Mouse (Mus musculus) forebrain, embryonic 14.5 days (tissue): ENCODE measurements around the gene Opalin. TPM values are rescaled to one million over a fixed set of nuclear protein-coding genes. Genes with fewer than 3 reads are reported as not detected.

Source experiments
- ATAC-seq: fragments of 200-750 bp; cut with Nextera tagmentation; 2 replicates; pipeline ENCODE4 v1.8.0; 2017; ENCODE audit warnings: mild to moderate bottlenecking, moderate library complexity
- DNase-seq: peaks from one replicate; pipeline ENCODE4 v3.0.0-alpha.2; 2015; ENCODE audit warnings: low spot score
- H3K27ac ChIP-seq: fragments of 300-500 bp; sonication (generic); 2 replicates; pipeline ENCODE4 v1.5.1; 2014; ENCODE audit warnings: low read depth, mild to moderate bottlenecking, control low read depth, low read length, moderate library complexity
- H3K27me3 ChIP-seq: fragments of 300-500 bp; sonication (generic); replicated peaks from 2 replicates; pipeline ENCODE4 v1.6.1; 2014; ENCODE audit warnings: low read length, control low read depth, mixed read lengths; ENCODE audit not compliant: control insufficient read depth, insufficient read depth
- H3K36me3 ChIP-seq: fragments of 300-500 bp; sonication (generic); 2 replicates; pipeline ENCODE4 v1.6.1; 2014; ENCODE audit warnings: low read length, control low read depth; ENCODE audit not compliant: control insufficient read depth, insufficient read depth
- H3K4me1 ChIP-seq: fragments of 300-500 bp; sonication (generic); 2 replicates; pipeline ENCODE4 v1.6.1; 2014; ENCODE audit warnings: antibody characterized with exemption, low read length, control low read depth; ENCODE audit not compliant: control insufficient read depth, insufficient read depth
- H3K4me2 ChIP-seq: fragments of 300-500 bp; sonication (generic); 2 replicates; pipeline ENCODE4 v1.6.1; 2014; ENCODE audit warnings: mild to moderate bottlenecking, control low read depth, low read length
- H3K4me3 ChIP-seq: fragments of 300-500 bp; sonication (generic); 2 replicates; pipeline ENCODE4 v1.5.1; 2014; ENCODE audit warnings: low read depth, low read length, control low read depth
- H3K9ac ChIP-seq: fragments of 300-500 bp; sonication (generic); 2 replicates; pipeline ENCODE4 v1.6.1; 2014; ENCODE audit warnings: mild to moderate bottlenecking, low read length, control low read depth, moderate library complexity
- H3K9me3 ChIP-seq: fragments of 300-500 bp; sonication (generic); replicated peaks from 2 replicates; pipeline ENCODE4 v1.6.1; 2016; ENCODE audit warnings: low read length, control low read depth, mixed read lengths; ENCODE audit not compliant: control insufficient read depth
- WGBS: fragments of 180-500 bp; shearing (Covaris S2); extraction: QIAGEN DNeasy Blood & Tissue Kit; methylation state at CpG from one replicate; pipeline ENCODE4 v1.1.7; 2014; 5-methylcytosine and 5-hydroxymethylcytosine counted together
- polyA plus RNA-seq: library from polyadenylated mRNA; unstranded; fragments of >200 nt; fragmentation: Nextera tagmentation; extraction: Ambion mirVana; gene quantifications from 2 replicates; pipeline ENCODE4 v1.2.1, GENCODE M21; 2014

The Opalin gene
- polyA plus RNA-seq, 1 experiment from 2014 or later = not detected

GRCm38 (mm10) chr19:41109496-41109895 is 32.6 kb upstream of the Opalin start:
- H3K27me3 ChIP-seq = 0 out of 2 replicates have a peak, but pooled peaks cover 10% of the 10 kb centered on the region
- WGBS = 4% methylated on average over 8 of the region's 8 CpGs
- H3K4me3 ChIP-seq = no peak overlapping the region
- no peak overlapping the region for H3K9ac ChIP-seq
- no peaks in the 10 kb centered on the region for H3K9me3 ChIP-seq
- peaks cover 29% of the 10 kb centered on the region for H3K4me1 ChIP-seq
- ATAC-seq = peak; percentile 78
- H3K4me2 ChIP-seq = peak overlapping the region; percentile 15; the same call in 1 of the 2 replicates
- peak; percentile 92 for DNase-seq
- H3K36me3 ChIP-seq = no peaks in the 10 kb centered on the region
- peak overlapping the region; percentile 35; the same call in 1 of the 2 replicates for H3K27ac ChIP-seq

GRCm38 (mm10) chr19:41108666-41109065 is 31.8 kb upstream of the Opalin start:
- peak overlapping the region; percentile 15; the same call in 1 of the 2 replicates for H3K4me2 ChIP-seq
- H3K4me1 ChIP-seq = peaks cover 22% of the 10 kb centered on the region
- no peak overlapping the region for H3K4me3 ChIP-seq
- no peaks in the 10 kb centered on the region for H3K9me3 ChIP-seq
- 42% methylated on average over 7 of the region's 7 CpGs for WGBS
- no peak overlapping the region for H3K9ac ChIP-seq
- peak overlapping the region; percentile 35; the same call in 1 of the 2 replicates for H3K27ac ChIP-seq
- peak; percentile 47 for DNase-seq
- H3K36me3 ChIP-seq = no peaks in the 10 kb centered on the region
- 0 out of 2 replicates have a peak, but pooled peaks cover 10% of the 10 kb centered on the region for H3K27me3 ChIP-seq
- ATAC-seq = no peak

- no peak for ATAC-seq
- DNase-seq = no peak
- Histone ChIP-seq H3K36me3 (no peaks in the 10 kb centered on the region), H3K27me3 (0 out of 2 replicates have a peak, but pooled peaks cover 12% of the 10 kb centered on the region), H3K9me3 (no peaks in the 10 kb centered on the region), H3K4me2 (no peak overlapping the region), H3K9ac (no peak overlapping the region), H3K4me1 (peaks cover 17% of the 10 kb centered on the region), H3K27ac (no peak overlapping the region), H3K4me3 (no peak overlapping the region)
- WGBS = 75% methylated on average over 8 of the region's 8 CpGs
These were observed 30.6 kb upstream of the Opalin start for GRCm38 (mm10) chr19:41107530-41107929.

GRCm38 (mm10) chr19:41104922-41105321 is 28.0 kb upstream of the Opalin start:
- Histone ChIP-seq H3K27ac (no peak overlapping the region), H3K36me3 (no peaks in the 10 kb centered on the region), H3K4me2 (no peak overlapping the region), H3K4me3 (no peak overlapping the region), H3K27me3 (0 out of 2 replicates have a peak, but pooled peaks cover 6% of the 10 kb centered on the region), H3K9ac (no peak overlapping the region), H3K9me3 (no peaks in the 10 kb centered on the region), H3K4me1 (peaks cover 14% of the 10 kb centered on the region)
- ATAC-seq = 0 out of 2 replicates have a peak, but pooled peaks have one; percentile 38
- DNase-seq = peak; percentile 88
- 31% methylated on average over 8 of the region's 8 CpGs for WGBS

- DNase-seq = peak; percentile 88
- 61% methylated on average over 8 of the region's 8 CpGs for WGBS
- no peaks in the 10 kb centered on the region for H3K36me3 ChIP-seq
- H3K4me3 ChIP-seq = no peak overlapping the region
- peaks cover 2% of the 10 kb centered on the region; the same call in 1 of the 2 replicates for H3K4me1 ChIP-seq
- 0 out of 2 replicates have a peak, but pooled peaks cover 6% of the 10 kb centered on the region for H3K27me3 ChIP-seq
- no peaks in the 10 kb centered on the region for H3K9me3 ChIP-seq
- no peak overlapping the region for H3K9ac ChIP-seq
- H3K4me2 ChIP-seq = no peak overlapping the region
- peak overlapping the region; percentile 46; the same call in 1 of the 2 replicates for H3K27ac ChIP-seq
- peak; percentile 91 for ATAC-seq
These were observed 24.5 kb upstream of the Opalin start for GRCm38 (mm10) chr19:41101390-41101789.

- Histone ChIP-seq H3K4me1 (peaks cover 2% of the 10 kb centered on the region; the same call in 1 of the 2 replicates), H3K27ac (peak overlapping the region; percentile 46; the same call in 1 of the 2 replicates), H3K4me2 (no peak overlapping the region), H3K4me3 (no peak overlapping the region), H3K27me3 (0 out of 2 replicates have a peak, but pooled peaks cover 5% of the 10 kb centered on the region), H3K36me3 (no peaks in the 10 kb centered on the region), H3K9ac (no peak overlapping the region), H3K9me3 (no peaks in the 10 kb centered on the region)
- peak; percentile 65; the same call in 1 of the 2 replicates for ATAC-seq
- 64% methylated on average over 7 of the region's 7 CpGs for WGBS
- DNase-seq = peak; percentile 76
These were observed 23.9 kb upstream of the Opalin start for GRCm38 (mm10) chr19:41100863-41101262.

- H3K9me3 ChIP-seq = no peaks in the 10 kb centered on the region
- no peak overlapping the region for H3K27ac ChIP-seq
- H3K4me1 ChIP-seq = peaks cover 2% of the 10 kb centered on the region; the same call in 1 of the 2 replicates
- no peak overlapping the region for H3K4me3 ChIP-seq
- no peak overlapping the region for H3K4me2 ChIP-seq
- H3K27me3 ChIP-seq = no peaks in the 10 kb centered on the region
- no peaks in the 10 kb centered on the region for H3K36me3 ChIP-seq
- H3K9ac ChIP-seq = no peak overlapping the region
- 63% methylated on average over 4 of the region's 4 CpGs for WGBS
- ATAC-seq = no peak
- DNase-seq = no peak
These were observed 20.1 kb upstream of the Opalin start for GRCm38 (mm10) chr19:41097038-41097437.

GRCm38 (mm10) chr19:41091901-41092300 is 15.0 kb upstream of the Opalin start:
- Histone ChIP-seq H3K27me3 (no peaks in the 10 kb centered on the region), H3K27ac (no peak overlapping the region), H3K9me3 (no peaks in the 10 kb centered on the region), H3K9ac (no peak overlapping the region), H3K4me2 (no peak overlapping the region), H3K4me3 (no peak overlapping the region), H3K36me3 (no peaks in the 10 kb centered on the region), H3K4me1 (0 out of 2 replicates have a peak, but pooled peaks cover 2% of the 10 kb centered on the region)
- WGBS = 94% methylated on average over 2 of the region's 2 CpGs
- DNase-seq = no peak
- ATAC-seq = no peak

GRCm38 (mm10) chr19:41089833-41090232 is 12.9 kb upstream of the Opalin start:
- Histone ChIP-seq H3K4me1 (0 out of 2 replicates have a peak, but pooled peaks cover 2% of the 10 kb centered on the region), H3K27me3 (no peaks in the 10 kb centered on the region), H3K27ac (no peak overlapping the region), H3K9me3 (no peaks in the 10 kb centered on the region), H3K4me2 (no peak overlapping the region), H3K36me3 (no peaks in the 10 kb centered on the region), H3K9ac (no peak overlapping the region), H3K4me3 (no peak overlapping the region)
- 10% methylated on average over 5 of the region's 5 CpGs for WGBS
- peak; percentile 51 for ATAC-seq
- DNase-seq = peak; percentile 88
